Mouse (Mus musculus): ENCODE data around the gene Efemp2. TPM values are rescaled to one million over a fixed set of nuclear protein-coding genes. Genes with fewer than 3 reads are reported as not detected.

The Efemp2 gene
- 1.8 TPM in 1 of 4 replicates, not detected in the others for total RNA-seq (2023; ENCODE audit: inconsistent age)

GRCm38 (mm10) chr19:5473720-5474119, at the start of gene Efemp2:
Efemp2 (plus strand) TSS chr19:5473954.

GRCm38 (mm10) chr19:5424782-5425741, 48.7 kb upstream of the Efemp2 start, which contains the start of the genes Drap1 and AI837181:
Drap1 (minus strand) TSS chr19:5424979.
AI837181 (plus strand) TSS chr19:5425144.

GRCm38 (mm10) chr19:5447515-5448353, 26.0 kb upstream of the Efemp2 start, which contains the start of gene Fosl1:
Fosl1 (plus strand) TSS chr19:5447547.

GRCm38 (mm10) chr19:5457746-5458442, 15.9 kb upstream of the Efemp2 start, which contains the start of gene Ccdc85b:
Ccdc85b (minus strand) TSS chr19:5457894.

GRCm38 (mm10) chr19:5460465-5460911, 13.3 kb upstream of the Efemp2 start, which contains the start of gene Fibp:
Fibp (plus strand) TSS chr19:5460615.

GRCm38 (mm10) chr19:5468374-5468773, 5.4 kb upstream of the Efemp2 start, which contains the start of gene Ctsw:
Ctsw (minus strand) TSS chr19:5468507.

GRCm38 (mm10) chr19:5487768-5488550, 14.2 kb downstream of the Efemp2 start, which contains the start of gene Mus81:
Mus81 (minus strand) TSS chr19:5488402.

GRCm38 (mm10) chr19:5490313-5490897, 16.7 kb downstream of the Efemp2 start, which contains the start of gene Cfl1:
Cfl1 (plus strand) TSS chr19:5490455.

GRCm38 (mm10) chr19:5503687-5504086, 29.9 kb downstream of the Efemp2 start, which contains the start of gene 1700020D05Rik:
1700020D05Rik (minus strand) TSS chr19:5503787.

GRCm38 (mm10) chr19:5510031-5511026, 36.6 kb downstream of the Efemp2 start, which contains the start of gene Snx32:
Snx32 (minus strand) TSS chr19:5510538.

Other genes starting within 250 kb of the Efemp2 start
- gene Pacs1, start 200.8 kb upstream of the Efemp2 start, total RNA-seq (2023; ENCODE audit: inconsistent age), result 72.2 to 78.0 TPM (median 74.1 TPM) in 4 replicates
- 317 to 332 TPM (median 327 TPM) in 4 replicates for gene Sf3b2, start 178.5 kb upstream of the Efemp2 start, total RNA-seq (2023; ENCODE audit: inconsistent age)
- not detected in 4 replicates for gene Gal3st3, start 175.6 kb upstream of the Efemp2 start, total RNA-seq (2023; ENCODE audit: inconsistent age)
- not detected in 4 replicates for gene Catsper1, start 138.2 kb upstream of the Efemp2 start, total RNA-seq (2023; ENCODE audit: inconsistent age)
- gene Cst6, start 124.4 kb upstream of the Efemp2 start, total RNA-seq (2023; ENCODE audit: inconsistent age), result 0.58 to 1.0 TPM in 2 of 4 replicates, not detected in the others
- gene Eif1ad, start 107.2 kb upstream of the Efemp2 start, total RNA-seq (2023; ENCODE audit: inconsistent age), result 34.1 to 40.3 TPM (median 37.2 TPM) in 4 replicates
- gene Banf1, start 106.8 kb upstream of the Efemp2 start, total RNA-seq (2023; ENCODE audit: inconsistent age), result 90.5 to 106 TPM (median 95.8 TPM) in 4 replicates
- 176 to 199 TPM (median 188 TPM) in 4 replicates for gene Sart1, start 85.3 kb upstream of the Efemp2 start, total RNA-seq (2023; ENCODE audit: inconsistent age)
- not detected in 4 replicates for gene Tsga10ip, start 71.4 kb upstream of the Efemp2 start, total RNA-seq (2023; ENCODE audit: inconsistent age)
- 168 to 181 TPM (median 171 TPM) in 4 replicates for gene Drap1, start 49.0 kb upstream of the Efemp2 start, total RNA-seq (2023; ENCODE audit: inconsistent age)
- gene AI837181, start 48.8 kb upstream of the Efemp2 start, total RNA-seq (2023; ENCODE audit: inconsistent age), result 56.0 to 61.6 TPM (median 59.0 TPM) in 4 replicates
- gene Fosl1, start 26.4 kb upstream of the Efemp2 start, total RNA-seq (2023; ENCODE audit: inconsistent age), result 0.55 to 3.8 TPM (median 0.75 TPM) in 4 replicates
- gene Ccdc85b, start 16.1 kb upstream of the Efemp2 start, total RNA-seq (2023; ENCODE audit: inconsistent age), result 2.8 to 3.3 TPM (median 3.0 TPM) in 4 replicates
- gene Fibp, start 13.3 kb upstream of the Efemp2 start, total RNA-seq (2023; ENCODE audit: inconsistent age), result 107 to 110 TPM (median 109 TPM) in 4 replicates
- gene Ctsw, start 5.4 kb upstream of the Efemp2 start, total RNA-seq (2023; ENCODE audit: inconsistent age), result 0.90 to 2.0 TPM (median 1.3 TPM) in 4 replicates
- 40.8 to 48.0 TPM (median 43.1 TPM) in 4 replicates for gene Mus81, start 14.4 kb downstream of the Efemp2 start, total RNA-seq (2023; ENCODE audit: inconsistent age)
- 1,329 to 1,431 TPM (median 1,341 TPM) in 4 replicates for gene Cfl1, start 16.5 kb downstream of the Efemp2 start, total RNA-seq (2023; ENCODE audit: inconsistent age)
- 0.93 to 2.6 TPM (median 2.2 TPM) in 4 replicates for gene 1700020D05Rik, start 29.8 kb downstream of the Efemp2 start, total RNA-seq (2023; ENCODE audit: inconsistent age)
- gene Snx32, start 36.6 kb downstream of the Efemp2 start, total RNA-seq (2023; ENCODE audit: inconsistent age), result 7.9 to 10.5 TPM (median 9.1 TPM) in 4 replicates
- 0.27 TPM in 1 of 4 replicates, not detected in the others for gene Ovol1, start 86.7 kb downstream of the Efemp2 start, total RNA-seq (2023; ENCODE audit: inconsistent age)
- 13.8 to 21.1 TPM (median 19.0 TPM) in 4 replicates for gene Ap5b1, start 94.1 kb downstream of the Efemp2 start, total RNA-seq (2023; ENCODE audit: inconsistent age)
- 88.3 to 130 TPM (median 99.7 TPM) in 4 replicates for gene Rnaseh2c, start 127.9 kb downstream of the Efemp2 start, total RNA-seq (2023; ENCODE audit: inconsistent age)
- gene Kat5, start 136.3 kb downstream of the Efemp2 start, total RNA-seq (2023; ENCODE audit: inconsistent age), result 104 to 120 TPM (median 115 TPM) in 4 replicates
- gene Rela, start 163.5 kb downstream of the Efemp2 start, total RNA-seq (2023; ENCODE audit: inconsistent age), result 140 to 150 TPM (median 143 TPM) in 4 replicates
- 618 to 650 TPM (median 632 TPM) in 4 replicates for gene Sipa1, start 189.8 kb downstream of the Efemp2 start, total RNA-seq (2023; ENCODE audit: inconsistent age)
- gene Map3k11, start 214.8 kb downstream of the Efemp2 start, total RNA-seq (2023; ENCODE audit: inconsistent age), result 52.6 to 59.1 TPM (median 55.7 TPM) in 4 replicates
- gene Pcnx3, start 215.0 kb downstream of the Efemp2 start, total RNA-seq (2023; ENCODE audit: inconsistent age), result 187 to 202 TPM (median 194 TPM) in 4 replicates
- not detected in 4 replicates for gene Kcnk7, start 230.4 kb downstream of the Efemp2 start, total RNA-seq (2023; ENCODE audit: inconsistent age)